Mouse (Mus musculus) heart, postnatal 0 days (tissue): Measurements from ENCODE around the gene Capsl.

Experiments used
- CTCF ChIP-seq: IDR thresholded peaks from 2 replicates; pipeline ENCODE4 v1.5.1; 2016; ENCODE audit warnings: antibody characterized with exemption, control low read depth, low read depth
- EP300 ChIP-seq: IDR thresholded peaks from 2 replicates; pipeline ENCODE4 v1.6.1; 2016; ENCODE audit warnings: antibody characterized with exemption, low read depth

- TF ChIP-seq CTCF: no peak
- TF ChIP-seq EP300: no peak
Measured at GRCm38 (mm10) chr15:9421163-9421562, 14.7 kb upstream of the Capsl start.
